In the genomic region with DNA sequence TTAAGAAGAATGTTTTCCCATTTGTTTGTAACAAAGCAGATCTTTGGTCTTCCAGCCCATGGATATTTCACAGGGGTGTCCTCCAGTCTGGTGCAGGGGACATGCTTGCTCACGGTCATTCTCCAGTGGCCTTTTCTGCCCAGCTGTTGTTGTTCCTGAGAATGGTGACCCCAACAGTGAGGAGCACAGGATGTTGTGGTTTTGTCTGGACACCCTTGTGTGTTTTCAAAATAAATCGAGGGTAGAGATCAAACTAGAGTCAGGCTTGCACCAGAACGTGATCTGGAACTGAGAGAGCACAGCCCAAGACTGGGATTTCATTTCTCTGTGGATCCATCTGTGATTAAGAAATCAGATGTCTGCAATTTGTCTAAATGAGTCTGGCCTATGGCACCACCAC, we compare ENCODE assay signal across 29 mouse cellular contexts. TPM values are rescaled to one million over a fixed set of nuclear protein-coding genes. Genes with fewer than 3 reads are reported as not detected.
DNase-seq lines count a peak whose midpoint lies in the region; ATAC-seq and TF ChIP-seq lines count a peak whose summit lies in the region.
"Had no signal": no experiment of that assay in that cellular context is flagged by ENCODE, and none has a peak within 500 bp of the region (broad histone marks: within the 10 kb centered on the region; RNA-seq: fewer than 3 reads in every experiment).

No protein-coding gene starts in this region.

- no peak overlapping the region for H3K27ac ChIP-seq in kidney, adult 2 months (ENCODE audit: insufficient read depth, low read depth, low read length)
- no peak overlapping the region for H3K27ac ChIP-seq in kidney, embryonic 16.5 days (ENCODE audit: low read length)
- H3K27ac ChIP-seq in brown adipose tissue, adult 24 weeks (replicated peaks; ENCODE audit: low read depth, low read length), result peak overlapping the region; percentile 59
- no peak overlapping the region for H3K27ac ChIP-seq in forebrain, embryonic 12.5 days
- no peak overlapping the region for H3K27ac ChIP-seq in forebrain, postnatal 0 days (ENCODE audit: low read depth, low read length)
- H3K27ac ChIP-seq: embryonic facial prominence, embryonic 10.5 days; embryonic facial prominence, embryonic 15.5 days; forebrain, embryonic 13.5 days; hindbrain, embryonic 13.5 days; layer of hippocampus, adult 2 months; left cerebral cortex, adult 2 months; limb, embryonic 12.5 days; liver, embryonic 15.5 days; macrophage had no signal

- no peak overlapping the region for H3K4me2 ChIP-seq in kidney, embryonic 16.5 days (replicated peaks; ENCODE audit: low read depth, low read length)
- no peak overlapping the region for H3K4me2 ChIP-seq in forebrain, embryonic 12.5 days
- no peak overlapping the region for H3K4me2 ChIP-seq in forebrain, postnatal 0 days (ENCODE audit: low read depth)
- H3K4me2 ChIP-seq: embryonic facial prominence, embryonic 15.5 days; forebrain, embryonic 13.5 days; heart, embryonic 11.5 days; hindbrain, embryonic 13.5 days; limb, embryonic 12.5 days; liver, embryonic 15.5 days had no signal

- no peak for TF ChIP-seq CTCF in kidney, adult 2 months (conservative IDR thresholded peaks at IDR 0.05; ENCODE audit: insufficient read depth, insufficient read length, low read depth, low read length)
- TF ChIP-seq CTCF in lung, adult 2 months (IDR thresholded peaks at IDR 0.05; ENCODE audit: insufficient read depth, low read length), result no peak
- TF ChIP-seq CTCF in forebrain, postnatal 0 days (IDR thresholded peaks at IDR 0.05; ENCODE audit: low read depth), result no peak

- H3K9me3 ChIP-seq in kidney, embryonic 16.5 days (ENCODE audit: low read length), result 0 out of 2 replicates have a peak, but pooled peaks cover 2% of the 10 kb centered on the region
- H3K9me3 ChIP-seq in forebrain, embryonic 12.5 days, result no peaks in the 10 kb centered on the region
- H3K9me3 ChIP-seq in forebrain, postnatal 0 days (ENCODE audit: low read length), result no peaks in the 10 kb centered on the region
- H3K9me3 ChIP-seq: embryonic facial prominence, embryonic 10.5 days; embryonic facial prominence, embryonic 15.5 days; forebrain, embryonic 13.5 days; limb, embryonic 12.5 days; liver, embryonic 15.5 days had no signal

- no peaks in the 10 kb centered on the region for H3K27me3 ChIP-seq in kidney, adult 2 months (replicated peaks; ENCODE audit: control insufficient read depth, insufficient read depth, low read length)
- H3K27me3 ChIP-seq in kidney, embryonic 16.5 days (ENCODE audit: insufficient read depth, low read length), result no peaks in the 10 kb centered on the region
- H3K27me3 ChIP-seq in forebrain, embryonic 12.5 days, result no peaks in the 10 kb centered on the region
- no peaks in the 10 kb centered on the region for H3K27me3 ChIP-seq in forebrain, postnatal 0 days (ENCODE audit: insufficient read depth, low read length)
- H3K27me3 ChIP-seq: embryonic facial prominence, embryonic 15.5 days; forebrain, embryonic 13.5 days; hindbrain, embryonic 13.5 days; limb, embryonic 12.5 days; liver, embryonic 15.5 days had no signal

- no peak for ATAC-seq in kidney, embryonic 16.5 days (ENCODE audit: low FRiP score, low TSS enrichment)
- ATAC-seq in forebrain, embryonic 12.5 days (ENCODE audit: low FRiP score), result no peak
- ATAC-seq in forebrain, postnatal 0 days, result no peak
- ATAC-seq: forebrain, embryonic 13.5 days; intestine, postnatal 0 days; Patski had no signal

- H3K4me3 ChIP-seq in kidney, adult 2 months (ENCODE audit: insufficient read depth, low read depth, low read length), result no peak overlapping the region
- no peak overlapping the region for H3K4me3 ChIP-seq in kidney, embryonic 16.5 days (ENCODE audit: low read length)
- no peak overlapping the region for H3K4me3 ChIP-seq in lung, adult 2 months (replicated peaks; ENCODE audit: extremely low read depth, low read depth, low read length)
- no peak overlapping the region for H3K4me3 ChIP-seq in brown adipose tissue, adult 24 weeks (ENCODE audit: insufficient read depth, low read depth, low read length)
- H3K4me3 ChIP-seq in forebrain, embryonic 12.5 days (replicated peaks), result no peak overlapping the region
- H3K4me3 ChIP-seq in forebrain, postnatal 0 days (ENCODE audit: low read depth, low read length), result no peak overlapping the region
- H3K4me3 ChIP-seq: embryonic facial prominence, embryonic 10.5 days; embryonic facial prominence, embryonic 15.5 days; forebrain, embryonic 13.5 days; hindbrain, embryonic 13.5 days; layer of hippocampus, adult 2 months; left cerebral cortex, adult 2 months; limb, embryonic 12.5 days; liver, embryonic 15.5 days had no signal

- peak; percentile 71 for DNase-seq in kidney, adult 2 months
- DNase-seq in lung, postnatal 10 days, result peak; percentile 27
- no peak for DNase-seq in lung, adult 2 months
- DNase-seq in kidney, postnatal 36 days, result peak; percentile 30 to 59
- no peak for DNase-seq in forebrain, postnatal 0 days
- DNase-seq: adrenal gland, postnatal 36 days; cerebellum, adult 8-10 months; cerebellum, postnatal 25 days; gastrocnemius, postnatal 25 days; heart, postnatal 36 days; midbrain, embryonic 14.5 days; right cerebral cortex, postnatal 25 days; thymus, postnatal 25 days had no signal

- H3K36me3 ChIP-seq in kidney, adult 2 months (ENCODE audit: control insufficient read depth, insufficient read depth, low read length), result no peaks in the 10 kb centered on the region
- no peaks in the 10 kb centered on the region for H3K36me3 ChIP-seq in kidney, embryonic 16.5 days (ENCODE audit: insufficient read depth, low read length)
- no peaks in the 10 kb centered on the region for H3K36me3 ChIP-seq in forebrain, embryonic 12.5 days (replicated peaks)
- H3K36me3 ChIP-seq in forebrain, postnatal 0 days (ENCODE audit: insufficient read depth), result no peaks in the 10 kb centered on the region
- H3K36me3 ChIP-seq: embryonic facial prominence, embryonic 10.5 days; embryonic facial prominence, embryonic 15.5 days; hindbrain, embryonic 13.5 days; limb, embryonic 12.5 days; liver, embryonic 15.5 days had no signal

- no peaks in the 10 kb centered on the region for H3K4me1 ChIP-seq in kidney, adult 2 months (ENCODE audit: control insufficient read depth, insufficient read depth, low read length)
- no peaks in the 10 kb centered on the region for H3K4me1 ChIP-seq in kidney, embryonic 16.5 days (ENCODE audit: insufficient read depth, low read length)
- H3K4me1 ChIP-seq in lung, adult 2 months (ENCODE audit: control insufficient read depth, insufficient read depth, low read length), result no peaks in the 10 kb centered on the region
- peaks cover 5% of the 10 kb centered on the region; the same call in 1 of the 2 replicates for H3K4me1 ChIP-seq in brown adipose tissue, adult 24 weeks (ENCODE audit: control insufficient read depth, insufficient read depth, insufficient read length, low read length)
- H3K4me1 ChIP-seq in forebrain, embryonic 12.5 days, result no peaks in the 10 kb centered on the region
- H3K4me1 ChIP-seq in forebrain, postnatal 0 days (ENCODE audit: insufficient read depth), result no peaks in the 10 kb centered on the region
- H3K4me1 ChIP-seq: embryonic facial prominence, embryonic 10.5 days; embryonic facial prominence, embryonic 15.5 days; forebrain, embryonic 13.5 days; hindbrain, embryonic 13.5 days; limb, embryonic 12.5 days; liver, embryonic 15.5 days had no signal

- TF ChIP-seq POLR2A in kidney, adult 2 months (IDR thresholded peaks at IDR 0.05; ENCODE audit: low read depth, low read length), result no peak
- TF ChIP-seq POLR2A in lung, adult 2 months (IDR thresholded peaks at IDR 0.05; ENCODE audit: borderline replicate concordance, extremely low read depth, low read depth, low read length), result no peak

- no peak overlapping the region for H3K9ac ChIP-seq in kidney, embryonic 16.5 days (replicated peaks; ENCODE audit: low read length)
- H3K9ac ChIP-seq in forebrain, embryonic 12.5 days, result no peak overlapping the region
- no peak overlapping the region for H3K9ac ChIP-seq in forebrain, postnatal 0 days
- H3K9ac ChIP-seq: embryonic facial prominence, embryonic 15.5 days; forebrain, embryonic 13.5 days; hindbrain, embryonic 13.5 days; limb, embryonic 12.5 days; liver, embryonic 15.5 days had no signal

- 56% methylated on average over 3 of the region's 3 CpGs for WGBS in kidney, adult 2 months
- 51% methylated on average over 3 of the region's 3 CpGs for WGBS in kidney, embryonic 16.5 days
- WGBS in lung, adult 2 months, result 28% methylated on average over 3 of the region's 3 CpGs
- WGBS in forebrain, embryonic 12.5 days, result 78% methylated on average over 3 of the region's 3 CpGs
- WGBS in forebrain, postnatal 0 days, result 74% methylated on average over 3 of the region's 3 CpGs

RNA-seq across cellular contexts. Expression of gene Itih5, which starts 40.2 kb away (rescaled TPM):
- 14.0 and 14.1 TPM in 2 replicates for polyA plus RNA-seq in kidney, adult 2 months (2012; rRNA removed)
- 5.5 and 7.0 TPM in 2 replicates for polyA plus RNA-seq in kidney, embryonic 16.5 days (2015; fragmentation: Nextera tagmentation; extraction: Ambion mirVana)
- polyA plus RNA-seq in lung, adult 2 months (2012; rRNA removed), result 3.4 and 4.8 TPM in 2 replicates
- 48.7 and 77.9 TPM in 2 replicates for polyA plus RNA-seq in brown adipose tissue, adult 24 weeks (2012; ENCODE audit: insufficient read depth, insufficient read length, missing spikeins)
- 2.6 and 3.4 TPM in 2 replicates for polyA plus RNA-seq in forebrain, embryonic 12.5 days (2016; fragmentation: Nextera tagmentation; extraction: Ambion mirVana)
- total RNA-seq in forebrain, postnatal 0 days (2014; rRNA removed), result 10.6 and 15.7 TPM in 2 replicates
- 4.9 and 7.3 TPM in 2 replicates for polyA plus RNA-seq in forebrain, postnatal 0 days (2015; fragmentation: Nextera tagmentation; extraction: Ambion mirVana)
- total RNA-seq: MEL had no signal
- polyA plus RNA-seq: Patski had no signal

Comparison
In these comparisons a context has a peak if more than half of its experiments do, and no peak if none do; other contexts are left out.
1. DNase-seq: peak in kidney, adult 2 months (single experiment), lung, postnatal 10 days (single experiment) and kidney, postnatal 36 days (2 of 2); none in lung, adult 2 months (single experiment) and forebrain, postnatal 0 days (single experiment).